Mouse (Mus musculus) 416B (cell line): ENCODE measurements around the gene Ptn.
"Not testable (repeated sequence)": the region's sequence is repeated elsewhere in the genome, so short reads cannot be mapped to it uniquely, and the experiment has no call there.

Experiments
- DNase-seq: peaks from one replicate; pipeline ENCODE4 v3.0.0; 2011; ENCODE audit warnings: low read depth

Gene Ptn

DNA sequence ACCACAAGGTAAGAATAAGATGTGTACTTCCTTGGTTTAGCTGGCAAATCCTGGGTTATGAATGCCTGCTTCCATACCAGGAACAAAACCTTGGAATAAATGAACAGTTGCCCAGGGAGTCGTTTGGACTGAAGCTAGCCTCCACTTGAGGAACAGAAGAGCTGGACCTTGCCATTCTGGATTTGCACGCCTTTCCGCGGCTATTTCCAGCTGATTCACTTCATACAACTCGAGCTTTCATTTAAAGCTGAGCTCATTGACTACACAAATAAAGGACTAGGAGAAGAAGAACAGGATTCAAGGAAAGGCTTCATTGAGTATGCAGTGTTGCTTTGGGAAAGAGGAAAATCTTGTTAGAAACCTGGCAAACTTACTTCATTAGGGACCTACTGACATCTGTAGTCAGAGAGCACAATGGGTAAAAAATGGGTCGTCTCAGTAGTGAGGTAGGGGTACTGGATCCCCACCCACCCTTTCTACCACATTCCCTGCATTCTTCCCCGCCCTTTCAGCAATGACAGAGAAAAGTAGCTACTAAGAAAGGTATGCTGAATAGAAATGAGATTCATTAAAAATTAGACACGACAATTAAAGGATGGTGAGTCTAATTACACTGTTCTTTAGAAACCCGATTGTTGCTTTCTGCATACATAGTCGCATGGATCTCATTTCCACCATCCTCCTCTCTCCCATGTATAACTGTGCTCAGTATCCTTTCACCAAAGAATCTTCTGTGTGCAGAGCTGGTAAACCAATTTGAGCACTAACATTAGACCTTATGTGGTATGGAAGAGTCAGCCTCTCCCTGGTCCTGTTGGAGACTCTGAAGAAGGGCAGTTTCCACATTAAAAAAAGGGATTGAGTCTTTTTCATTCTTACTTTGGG lies 54.8 kb downstream of the Ptn start:
- DNase-seq, result no peak

DNA sequence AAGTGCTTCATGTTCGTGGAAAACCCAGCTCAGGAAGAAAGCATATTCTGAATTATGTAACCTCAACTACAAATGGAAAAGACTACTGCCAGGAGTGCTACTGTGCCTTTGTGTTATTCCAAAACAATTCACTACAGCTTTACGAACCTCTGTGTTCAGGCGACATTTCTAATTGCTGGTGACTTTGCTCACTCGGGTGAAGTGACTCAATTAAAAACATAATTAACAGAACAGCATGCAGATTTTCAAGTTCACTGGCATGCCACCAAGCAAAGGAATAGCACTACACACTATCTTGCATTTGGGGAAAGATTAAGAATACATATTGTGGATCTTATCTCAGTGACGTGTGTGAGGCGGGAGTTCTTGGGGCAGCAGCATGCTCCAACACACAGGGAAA lies 57.1 kb downstream of the Ptn start:
- DNase-seq, result no peak

DNA sequence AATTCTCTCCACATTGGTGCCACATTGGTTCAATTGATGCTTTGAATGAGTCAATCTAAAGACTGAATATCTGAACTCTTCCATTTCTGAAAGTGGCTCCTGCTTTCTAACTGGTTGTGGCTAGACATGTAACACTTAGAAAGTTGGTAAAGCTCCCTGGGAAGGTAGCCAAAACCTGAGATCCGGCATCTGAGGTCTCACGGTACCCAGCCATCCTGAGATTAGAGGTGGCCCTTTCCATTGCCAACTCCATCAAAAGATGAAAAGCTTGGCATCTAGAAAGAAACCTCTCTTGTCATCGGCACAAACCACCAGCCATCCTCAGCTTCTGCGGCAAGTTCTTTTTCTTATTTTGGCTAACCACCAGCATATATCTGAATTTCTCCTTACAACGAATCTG lies 70.2 kb downstream of the Ptn start:
- no peak for DNase-seq

DNA sequence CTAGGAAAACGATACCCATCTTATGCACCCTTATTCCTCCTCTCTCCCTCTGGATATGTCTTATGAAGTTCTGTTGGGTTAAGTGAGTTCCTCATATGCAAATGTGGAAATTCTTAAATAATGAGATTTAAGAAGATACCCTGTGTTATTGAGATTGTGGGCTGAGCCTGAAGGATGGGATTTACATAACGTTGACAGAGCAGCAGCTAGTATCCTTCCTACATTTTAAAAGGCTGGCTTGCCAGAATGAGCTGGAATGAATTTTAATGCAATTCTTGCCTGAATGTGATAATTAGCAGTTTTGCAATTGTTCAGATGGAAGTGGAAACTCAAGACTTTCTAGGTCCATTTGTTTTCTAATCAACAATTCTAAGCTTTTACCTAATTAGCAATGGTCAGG lies 73.3 kb downstream of the Ptn start:
- DNase-seq, result no peak

DNA sequence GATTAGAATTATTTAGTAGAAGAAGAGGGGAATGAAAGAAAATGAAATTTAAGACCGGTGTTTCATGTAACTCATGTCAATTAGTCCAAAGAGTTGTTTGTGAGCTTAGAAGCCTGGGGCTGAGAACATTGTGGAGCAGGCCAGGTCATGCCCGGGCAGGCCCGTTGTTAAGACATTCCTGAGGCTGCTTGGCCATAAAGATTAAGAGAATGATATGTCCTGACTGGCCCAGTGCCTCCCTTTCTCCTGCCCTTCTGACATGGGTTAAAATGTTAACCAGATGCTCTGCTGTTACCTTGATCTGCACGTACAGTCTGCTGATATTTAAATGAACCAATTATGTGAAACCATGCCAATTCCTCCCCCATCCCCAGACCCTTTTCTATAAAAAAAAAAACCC lies 74.4 kb downstream of the Ptn start:
- not testable (repeated sequence) for DNase-seq

DNA sequence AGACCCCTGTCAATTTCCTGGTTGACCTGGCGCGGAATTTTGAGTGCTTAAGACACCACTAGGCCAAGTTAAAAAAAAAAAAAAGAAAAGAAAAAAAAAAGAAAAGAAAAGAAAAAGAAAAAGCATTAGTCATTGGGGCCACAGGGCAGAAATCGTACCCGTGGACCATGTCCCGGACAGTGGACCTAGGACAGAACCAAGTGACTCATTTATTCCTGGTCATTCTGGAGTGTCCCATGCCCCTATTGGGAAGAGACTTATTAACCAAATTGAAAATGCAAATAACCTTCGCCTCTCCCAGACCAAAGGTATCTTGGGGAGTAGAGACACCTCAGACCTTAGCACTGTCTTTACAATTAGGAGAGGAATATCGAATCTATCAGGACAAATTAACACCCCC lies 80.2 kb downstream of the Ptn start:
- not testable (repeated sequence) for DNase-seq

DNA sequence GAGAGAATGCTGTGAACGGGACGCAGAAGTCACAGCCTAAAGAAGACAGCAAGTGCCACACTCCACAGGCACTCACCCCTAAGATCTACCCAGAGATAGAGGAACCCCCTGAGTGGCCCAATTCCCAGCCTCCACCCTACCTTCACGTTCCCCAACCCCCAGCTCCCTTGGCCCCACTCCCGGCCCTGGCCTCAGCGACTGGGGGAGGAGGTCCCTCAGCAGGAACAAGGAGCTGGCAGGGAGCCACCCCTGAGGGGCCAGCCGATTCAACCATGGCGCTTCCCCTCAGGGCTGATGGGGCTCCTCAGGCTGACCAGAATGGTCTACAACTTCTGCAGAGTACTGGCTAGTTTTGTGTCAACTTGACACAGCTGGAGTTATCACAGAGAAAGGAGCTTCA lies 81.9 kb downstream of the Ptn start:
- DNase-seq, result no peak

DNA sequence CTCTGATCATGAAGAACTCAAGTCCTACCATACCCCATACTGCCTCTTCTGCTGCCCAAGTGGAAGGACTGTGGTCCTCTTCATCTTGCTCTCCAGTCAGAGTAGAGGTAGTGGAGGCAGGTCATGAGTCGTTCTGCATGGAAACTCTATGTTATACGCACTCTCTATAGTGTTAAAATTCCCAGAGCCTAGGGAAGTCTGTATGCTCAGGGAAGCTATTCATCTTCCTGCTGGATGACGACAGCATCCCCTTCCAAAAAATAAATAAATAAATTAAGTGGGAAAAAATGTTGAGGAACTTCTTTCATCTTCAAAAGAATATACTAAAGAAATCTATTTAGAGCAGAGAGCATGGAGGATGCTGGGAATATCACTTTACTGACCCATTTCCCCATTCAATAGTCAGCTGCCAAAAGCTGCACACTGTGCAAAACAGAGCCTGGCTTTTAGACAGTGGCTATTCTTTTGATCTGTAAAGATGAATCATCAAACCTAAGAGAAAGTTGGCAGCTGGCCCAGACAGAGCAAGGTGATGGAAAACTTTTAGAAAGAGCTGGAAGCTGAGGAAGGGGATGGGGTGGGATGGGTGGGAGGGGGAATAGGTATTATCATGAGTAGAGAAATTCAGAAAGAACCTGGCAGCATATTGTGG lies 84.4 kb downstream of the Ptn start:
- DNase-seq, result no peak

DNA sequence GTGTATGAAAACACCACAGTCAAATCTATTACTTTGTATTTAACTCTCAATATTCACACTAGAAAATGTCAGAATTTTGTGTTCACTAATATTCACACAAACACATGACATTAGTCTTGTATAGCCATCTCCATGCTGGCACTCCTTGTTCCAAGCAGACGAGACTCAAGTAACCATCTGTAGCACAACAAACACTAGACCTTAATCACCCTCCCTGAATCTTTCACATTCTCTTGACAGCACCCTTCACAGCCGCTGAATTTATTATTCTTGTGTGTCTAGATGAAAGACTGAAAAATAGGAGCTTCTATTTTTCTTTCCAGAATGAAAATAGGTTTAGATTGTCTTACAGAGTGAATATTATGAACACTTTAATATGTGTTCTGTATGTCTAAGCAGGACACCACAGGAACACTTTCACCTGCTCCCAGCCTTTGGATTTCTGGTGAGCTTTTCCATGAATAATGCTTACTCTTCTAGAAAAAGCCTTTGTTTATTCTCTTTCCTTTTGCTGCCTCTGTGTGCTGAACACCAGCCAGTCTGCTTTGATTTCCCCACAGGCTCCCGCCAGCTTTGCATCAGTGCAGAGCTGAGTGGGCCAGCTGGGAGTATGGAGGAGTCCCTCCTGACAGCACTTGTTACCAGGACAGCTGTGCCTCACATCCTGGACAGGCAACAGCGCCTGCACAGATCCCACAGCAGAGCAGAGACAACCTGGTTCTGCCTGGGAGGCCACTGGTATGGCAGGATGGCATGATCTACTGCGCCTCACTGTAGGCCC lies 87.1 kb downstream of the Ptn start:
- DNase-seq, result no peak

DNA sequence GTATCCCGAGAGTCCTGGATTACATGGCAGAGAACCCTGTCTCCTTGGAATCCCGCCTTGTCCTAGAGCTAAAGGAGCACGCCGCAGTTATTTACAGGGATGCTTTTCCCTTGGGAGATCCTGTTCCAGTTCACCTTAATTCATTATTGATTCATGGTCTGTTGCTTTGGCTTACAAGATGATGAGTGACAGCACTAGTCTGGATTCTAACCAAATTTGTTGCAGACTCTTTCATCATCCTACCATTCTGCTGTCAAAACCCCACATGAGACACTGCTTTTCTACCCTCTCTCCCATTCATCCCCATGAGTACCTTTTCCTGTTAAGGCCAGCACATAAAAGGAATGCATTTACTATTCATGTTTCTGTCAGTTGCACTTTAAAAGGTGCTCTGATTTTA lies 96.7 kb downstream of the Ptn start:
- DNase-seq, result no peak

DNA sequence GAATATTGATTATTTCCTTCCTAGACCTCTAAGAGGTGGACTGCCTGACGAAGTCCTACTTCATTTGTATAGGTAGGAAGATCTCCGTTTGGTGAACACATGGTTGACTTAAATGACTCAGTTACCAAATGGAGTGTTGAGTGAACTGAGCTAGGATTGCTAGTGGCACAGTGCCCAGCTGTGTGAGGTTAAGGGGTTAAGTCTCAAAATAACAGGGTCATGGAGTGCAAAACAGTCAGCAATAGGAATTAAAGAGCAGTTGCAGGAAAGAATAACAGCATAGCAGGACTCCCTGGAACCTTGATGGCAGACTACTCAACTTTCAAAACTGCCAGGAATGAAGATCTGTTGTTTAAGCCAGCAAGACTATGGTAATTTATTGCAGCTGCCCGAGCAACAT lies 114.5 kb downstream of the Ptn start:
- DNase-seq, result no peak

DNA sequence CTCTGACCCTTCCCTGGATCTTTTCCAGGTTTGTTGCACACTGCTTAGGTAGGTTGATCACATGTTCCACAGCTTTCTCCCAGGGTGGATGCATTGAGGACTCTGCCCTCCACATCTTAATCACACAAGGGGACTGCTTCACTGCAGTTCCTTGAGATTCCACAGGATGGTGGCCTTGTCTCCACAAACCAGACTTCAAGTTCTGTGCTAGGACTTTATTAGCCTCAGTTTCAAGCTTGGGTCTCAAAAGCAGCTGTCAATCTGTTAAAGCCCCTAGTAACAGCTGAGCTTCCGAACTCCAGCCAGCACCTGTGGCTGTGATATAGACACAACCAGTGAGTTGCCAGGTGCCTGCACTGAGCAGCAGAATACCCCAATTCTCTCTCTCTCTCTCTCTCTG lies 118.5 kb downstream of the Ptn start:
- DNase-seq, result peak; percentile 6

DNA sequence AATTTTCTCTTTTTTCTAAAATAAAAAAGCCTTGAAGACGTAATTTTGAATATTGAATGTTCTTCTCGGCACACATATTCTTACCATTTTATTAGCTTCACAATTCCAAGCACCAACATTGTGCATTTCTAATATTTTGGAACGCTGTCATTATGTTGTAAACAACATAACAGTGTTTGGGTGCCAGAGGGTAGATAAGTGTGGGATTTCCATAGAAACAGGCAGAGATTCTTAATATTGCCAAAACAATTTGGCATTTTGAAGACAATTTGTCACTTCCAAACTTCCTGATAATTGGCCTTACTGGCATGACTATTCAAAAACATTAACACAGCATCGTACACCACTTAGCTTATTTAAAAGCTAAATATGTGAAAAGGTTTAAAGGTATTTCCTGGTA lies 119.1 kb downstream of the Ptn start:
- no peak for DNase-seq

DNA sequence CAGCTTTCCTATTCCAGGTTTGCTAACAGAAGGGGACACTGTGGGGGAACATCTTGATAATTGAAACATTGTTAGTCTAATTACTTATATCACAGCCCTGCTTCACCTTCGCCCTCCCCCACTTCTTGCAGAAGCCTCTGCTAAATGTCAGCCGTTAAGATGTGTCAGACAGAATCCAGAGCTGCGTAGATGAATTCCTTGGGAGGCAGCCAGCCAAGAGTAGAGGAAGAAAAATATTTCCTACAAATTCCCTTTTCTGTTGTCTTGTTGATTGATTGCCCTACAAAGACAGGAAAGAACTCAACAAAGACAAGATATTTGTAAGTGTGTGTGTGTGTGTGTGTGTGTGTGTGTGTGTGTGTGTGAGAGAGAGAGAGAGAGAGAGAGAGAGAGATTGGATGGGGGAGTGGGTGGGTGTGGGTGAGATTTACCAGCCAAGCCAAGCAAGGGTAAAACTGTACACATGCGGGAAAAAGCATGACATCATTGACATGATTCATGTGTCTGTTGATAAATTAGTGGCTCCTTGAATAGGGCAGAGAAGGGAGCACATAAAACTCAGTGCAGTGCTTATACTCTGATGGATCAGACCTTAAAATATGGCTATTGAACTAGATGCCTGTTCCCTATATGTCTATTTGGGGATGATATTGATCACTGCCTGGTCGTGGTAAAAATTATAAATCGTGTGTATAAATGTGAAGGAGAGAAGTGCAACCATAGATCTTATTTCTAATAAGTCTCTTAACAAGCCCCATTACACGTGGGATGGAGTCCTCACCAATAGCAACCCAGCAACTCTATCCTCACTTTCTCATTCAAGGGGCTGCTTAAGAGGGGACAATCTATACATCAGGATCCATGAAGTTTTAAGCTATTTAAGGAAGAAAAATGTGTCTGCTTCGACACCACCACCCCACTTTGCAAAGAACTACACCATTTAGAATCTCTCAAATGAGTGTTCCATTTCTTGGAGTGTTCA lies 133.0 kb downstream of the Ptn start:
- no peak for DNase-seq

DNA sequence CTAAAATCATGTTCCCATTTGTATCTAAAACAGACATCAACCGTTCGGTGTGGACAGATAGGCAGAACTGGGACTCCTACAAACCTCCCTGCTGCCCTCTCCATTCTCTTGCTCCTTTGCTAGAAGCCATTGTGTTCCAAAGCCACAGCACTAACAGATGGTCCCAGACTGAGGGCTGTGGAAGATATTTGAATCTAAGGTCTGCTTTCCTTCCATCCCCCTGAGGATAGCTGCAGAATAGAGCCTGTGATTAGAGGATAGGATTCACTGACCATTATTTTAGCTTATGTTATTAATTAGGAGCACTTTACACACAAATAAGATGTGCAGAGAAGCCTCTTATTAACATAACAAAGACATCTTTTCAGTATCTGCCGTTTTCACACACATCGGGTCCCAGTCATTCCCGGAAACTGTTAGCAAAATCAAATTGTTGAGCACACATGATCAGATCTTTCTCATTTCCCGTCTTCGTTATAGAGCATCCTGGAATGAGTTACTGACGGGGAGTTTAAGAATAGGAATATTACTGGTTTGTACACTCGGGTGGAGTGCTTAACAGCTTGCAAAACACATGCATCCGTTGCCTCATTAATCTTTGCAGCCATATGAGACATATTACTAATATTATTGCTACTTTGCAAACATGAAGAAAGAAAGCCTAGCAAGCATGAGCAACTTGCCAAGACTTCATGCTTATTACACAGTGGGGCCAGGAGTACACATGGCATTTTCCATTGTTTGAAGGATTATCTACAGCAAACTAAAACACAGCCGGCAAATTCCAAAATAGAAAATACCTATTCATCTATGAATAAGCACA lies 137.4 kb downstream of the Ptn start:
- DNase-seq, result no peak

DNA sequence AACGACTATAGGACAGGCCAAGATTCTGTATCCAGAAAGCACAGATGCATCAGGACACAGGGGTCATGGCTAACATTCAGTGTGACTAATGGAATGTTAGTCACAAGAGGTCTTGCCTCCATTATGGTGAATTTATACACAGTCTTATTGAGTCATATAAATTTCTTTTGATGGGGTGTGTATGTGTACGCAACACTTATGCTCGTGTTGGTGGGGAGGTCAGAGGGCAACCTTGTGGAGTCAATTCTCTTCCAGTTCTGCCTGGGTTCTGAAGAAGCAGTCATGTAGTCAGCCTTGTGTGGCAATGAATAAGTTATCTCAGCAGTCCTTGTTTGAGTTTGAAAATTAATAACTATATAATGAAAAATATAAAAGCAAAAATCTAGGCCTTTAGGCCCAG lies 138.7 kb downstream of the Ptn start:
- no peak for DNase-seq
